Mouse (Mus musculus): ENCODE data around the gene Ntn5.
"Not testable (repeated sequence)": the region's sequence is repeated elsewhere in the genome, so short reads cannot be mapped to it uniquely, and the experiment has no call there.

Ntn5 gene

DNA sequence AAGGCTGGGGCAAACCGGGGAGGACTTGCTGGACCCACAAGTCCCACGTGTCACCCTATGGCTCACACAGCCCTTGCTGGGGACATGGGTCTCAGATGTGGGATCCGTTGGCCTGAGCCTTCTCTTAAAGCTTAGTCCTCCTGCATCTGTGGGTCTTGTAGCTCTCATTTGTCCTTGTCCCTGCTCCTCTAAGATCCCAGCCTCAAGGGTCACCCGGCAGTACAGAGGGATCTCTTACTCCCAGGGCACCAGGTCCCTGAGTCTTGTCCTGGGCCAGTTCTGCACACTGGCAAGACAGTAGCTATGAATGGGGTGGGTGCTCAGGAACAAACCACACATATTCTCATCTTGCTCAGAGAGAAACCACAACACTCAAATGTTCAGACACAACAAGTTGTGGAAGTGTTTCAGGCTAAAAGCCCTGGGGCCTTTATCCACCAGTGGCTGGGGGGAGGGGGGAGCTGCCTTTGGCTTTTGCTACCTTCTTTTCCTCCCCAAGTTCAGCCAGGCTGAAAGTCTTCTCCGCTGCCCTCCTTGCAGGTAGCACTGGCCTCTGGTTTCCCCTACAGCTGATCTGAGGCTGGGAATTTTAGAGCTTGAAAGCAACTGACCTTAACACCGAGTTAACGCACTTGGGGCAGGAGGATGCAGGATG lies at the start of gene Ntn5:
Ntn5 (plus strand) TSS at position 627 of the 655 bp plus-strand sequence.
- DNase-seq (ENCODE audit: low spot score): no peak

DNA sequence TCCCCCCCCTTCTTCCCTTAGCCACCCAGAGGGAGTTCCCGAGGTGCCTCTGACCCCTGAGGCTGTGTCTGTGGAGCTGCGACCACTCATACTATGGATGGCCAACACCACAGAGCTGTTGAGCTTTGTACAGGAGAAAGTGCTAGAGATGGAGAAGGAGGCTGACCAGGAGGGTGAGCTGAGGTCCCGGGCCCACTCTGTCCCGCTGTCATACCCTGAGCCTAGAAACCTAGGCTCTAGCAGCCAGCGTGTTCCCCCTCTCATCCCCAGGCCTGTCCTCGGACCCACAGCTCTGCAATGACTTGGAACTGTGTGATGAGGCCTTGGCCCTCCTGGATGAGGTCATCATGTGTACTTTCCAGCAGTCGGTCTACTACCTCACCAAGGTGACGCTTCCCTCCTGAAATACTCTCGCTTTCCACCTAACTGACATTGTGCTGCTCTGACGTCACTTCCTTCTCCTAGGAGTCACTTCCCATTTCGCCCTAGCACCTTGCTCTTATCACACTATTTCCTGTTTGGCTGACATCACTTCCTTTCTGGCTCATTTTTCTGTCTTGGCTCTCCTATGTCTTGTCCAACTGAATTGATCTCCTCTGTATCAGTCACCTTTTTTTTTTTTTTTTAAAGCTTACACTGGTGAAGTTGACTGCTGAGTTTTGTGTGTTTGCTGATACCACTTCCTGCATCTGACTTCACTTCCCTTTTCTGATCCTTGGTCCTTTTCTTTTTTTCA lies 48.7 kb upstream of the Ntn5 start:
- DNase-seq (ENCODE audit: low spot score): no peak

- DNase-seq (ENCODE audit: low spot score): no peak
These were observed 47.8 kb upstream of the Ntn5 start for GRCm38 (mm10) chr7:45635711-45636688.

DNA sequence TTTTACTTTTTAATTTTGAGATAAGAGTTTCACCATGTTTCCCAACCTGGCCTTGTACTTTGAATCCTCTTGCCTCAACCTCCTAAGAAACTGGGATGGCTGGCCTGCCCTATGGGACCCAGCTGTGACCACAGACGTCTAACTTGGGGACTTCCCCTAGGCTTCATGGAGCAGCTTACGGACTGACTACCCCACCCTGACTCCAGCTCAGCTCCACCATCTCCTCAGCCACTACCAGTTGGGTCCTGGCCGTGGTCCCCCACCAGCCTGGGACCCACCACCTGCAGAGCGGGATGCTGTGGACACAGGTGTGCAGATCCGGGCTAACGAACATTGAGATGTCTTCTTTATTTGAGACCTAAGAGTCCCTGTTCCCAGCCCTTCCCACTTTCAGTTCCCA lies 46.1 kb upstream of the Ntn5 start:
- DNase-seq (ENCODE audit: low spot score): no peak

GRCm38 (mm10) chr7:45638623-45639401 lies 45.0 kb upstream of the Ntn5 start:
- no peak for DNase-seq (ENCODE audit: low spot score)

DNA sequence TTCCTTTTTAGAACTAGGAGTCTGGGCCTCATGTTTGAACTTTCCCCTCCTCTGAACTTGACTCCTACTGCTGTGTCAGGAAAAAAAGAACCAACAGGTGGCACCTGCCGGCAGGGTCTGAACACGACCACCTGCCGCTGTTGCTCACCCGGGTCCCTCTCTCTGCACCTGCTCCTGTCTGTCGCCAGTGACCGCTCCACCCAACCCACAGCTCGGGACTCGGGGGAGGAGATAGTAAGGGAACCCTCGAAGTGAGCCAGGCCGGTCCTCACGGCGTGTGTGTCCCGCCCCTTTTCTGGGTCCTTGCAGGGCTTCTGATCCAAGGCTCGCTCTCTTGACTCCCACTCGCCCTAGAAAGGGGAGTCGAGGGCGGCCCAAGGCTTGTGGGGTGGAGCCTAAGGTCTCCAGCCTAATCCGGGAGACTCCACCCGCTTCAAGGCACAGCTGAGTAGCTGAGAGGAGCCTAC lies 44.2 kb upstream of the Ntn5 start, which contains the start of gene Mamstr:
Mamstr (plus strand) TSS at position 417 of the 467 bp plus-strand sequence.
- DNase-seq (ENCODE audit: low spot score): no peak

DNA sequence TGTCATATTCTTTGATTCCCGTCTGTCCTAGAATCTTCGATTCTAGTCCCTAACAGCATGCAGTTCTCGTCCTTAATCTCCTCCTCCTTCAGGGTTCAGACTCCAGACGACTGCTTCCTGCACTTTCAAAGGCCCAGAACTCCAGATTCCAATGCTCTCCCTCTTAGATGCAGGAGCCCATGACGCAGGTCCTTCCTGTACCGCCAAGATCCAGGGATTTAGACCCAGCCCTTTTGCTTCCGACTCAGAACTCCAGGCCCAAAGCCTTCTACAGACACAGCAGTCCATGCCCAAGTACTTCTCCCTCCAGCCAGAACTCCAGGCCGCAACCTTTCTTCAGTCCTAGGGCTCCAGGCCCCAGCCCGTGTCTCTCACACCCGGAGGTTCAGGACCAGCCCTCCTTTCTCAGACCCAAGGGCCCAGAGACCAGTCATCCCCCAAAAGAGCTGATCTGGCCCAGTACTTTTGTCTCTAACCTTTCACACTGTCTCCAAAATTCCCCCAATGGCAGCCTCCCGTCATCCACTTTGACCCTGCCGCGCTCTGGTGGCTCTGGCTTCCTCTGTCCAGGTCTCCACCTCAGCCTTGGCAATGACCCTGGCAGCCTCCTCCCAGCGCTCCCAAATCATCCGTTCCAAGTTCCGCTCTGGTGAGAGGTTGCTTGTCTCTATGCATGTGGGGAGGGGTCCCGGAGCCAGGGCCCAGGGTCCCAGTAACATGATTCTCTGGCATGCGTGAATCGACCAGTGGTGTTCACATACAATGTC lies 43.4 kb upstream of the Ntn5 start:
- DNase-seq (ENCODE audit: low spot score): no peak

- DNase-seq (ENCODE audit: low spot score): no peak
These were observed 42.3 kb upstream of the Ntn5 start for GRCm38 (mm10) chr7:45641391-45642040.

DNA sequence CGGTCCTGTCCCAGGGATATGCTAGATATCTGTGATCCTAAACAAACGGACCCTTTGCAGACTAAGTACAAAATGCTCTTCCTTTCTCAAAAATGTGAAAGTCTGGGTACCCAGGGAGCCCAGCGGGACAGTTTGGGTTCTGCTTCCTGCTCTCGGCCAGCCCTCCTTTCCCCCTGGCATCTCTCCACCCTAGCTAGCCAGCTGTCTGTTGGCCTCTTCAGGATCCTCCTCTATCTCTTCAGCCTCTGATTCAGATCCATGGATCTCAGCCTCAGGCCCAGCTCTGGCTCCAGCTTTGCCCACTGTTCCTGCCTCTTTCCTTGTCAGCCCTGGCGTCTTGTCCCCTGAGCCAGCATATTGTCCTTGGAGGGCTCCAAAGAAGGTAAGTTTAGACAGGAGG lies 41.7 kb upstream of the Ntn5 start:
- DNase-seq (ENCODE audit: low spot score): no peak

- DNase-seq (ENCODE audit: low spot score): no peak
These were observed 41.1 kb upstream of the Ntn5 start for GRCm38 (mm10) chr7:45642503-45643255.

- DNase-seq (ENCODE audit: low spot score): peak; percentile 23
These were observed 40.2 kb upstream of the Ntn5 start for GRCm38 (mm10) chr7:45643441-45644178.

GRCm38 (mm10) chr7:45644183-45644582 lies 39.6 kb upstream of the Ntn5 start:
- no peak for DNase-seq (ENCODE audit: low spot score)

DNA sequence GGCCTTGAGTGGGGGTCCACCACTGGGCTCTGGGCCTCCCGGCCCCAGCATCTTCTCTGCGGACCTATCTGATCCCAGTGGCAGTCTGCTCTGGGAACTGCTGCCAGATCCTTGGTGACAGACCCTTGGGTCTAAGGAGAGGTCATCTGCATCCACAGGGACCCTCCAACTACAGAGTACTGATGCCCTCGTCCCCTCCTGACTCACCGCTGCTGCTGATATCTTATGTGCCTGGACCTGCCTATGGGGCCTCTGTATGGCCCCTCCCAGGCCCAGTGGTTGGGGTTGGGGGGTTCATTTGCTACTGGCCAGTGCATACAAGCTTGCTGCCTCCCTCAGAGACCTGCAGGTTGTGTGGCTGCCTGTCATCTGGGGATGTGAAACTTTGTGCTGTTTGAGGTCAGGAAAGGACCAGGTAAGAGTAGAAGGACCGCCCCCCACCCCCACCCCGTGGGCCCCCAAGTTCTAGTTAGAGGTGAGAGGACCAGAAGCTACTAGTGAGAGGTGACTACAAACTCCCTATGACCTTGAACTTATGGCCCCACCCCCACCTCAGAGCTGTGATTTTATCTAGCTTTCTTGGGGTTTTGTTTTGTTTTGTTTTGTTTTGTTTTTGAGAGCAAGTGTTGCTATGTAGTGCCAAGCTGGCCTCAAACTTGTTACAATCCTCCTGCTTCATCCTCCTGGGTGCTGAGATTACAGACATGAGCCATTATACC lies 38.8 kb upstream of the Ntn5 start:
- DNase-seq (ENCODE audit: low spot score): no peak

- DNase-seq (ENCODE audit: low spot score): no peak
These were observed 38.2 kb upstream of the Ntn5 start for GRCm38 (mm10) chr7:45645591-45645971.

GRCm38 (mm10) chr7:45646671-45647070 lies 37.2 kb upstream of the Ntn5 start:
- DNase-seq (ENCODE audit: low spot score): no peak

DNA sequence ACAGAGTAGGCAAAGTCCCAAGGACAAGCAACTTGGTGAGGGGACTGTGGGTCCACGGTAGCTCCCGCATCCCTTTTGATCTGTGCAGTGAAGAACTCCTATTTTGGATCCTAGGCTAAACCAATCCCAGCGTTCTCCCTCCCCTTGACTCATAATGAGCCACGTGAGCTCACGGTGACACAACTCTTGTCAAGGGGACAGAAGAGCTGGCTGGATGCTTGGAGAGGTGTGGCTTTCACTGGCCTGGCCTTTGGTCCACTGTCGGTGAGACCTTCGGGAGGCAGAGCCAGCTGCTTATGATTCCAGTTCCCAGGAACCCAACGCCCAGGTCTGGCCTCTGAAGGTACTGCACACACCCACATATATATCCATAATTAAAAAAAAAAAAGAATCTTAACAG lies 34.5 kb upstream of the Ntn5 start:
- DNase-seq (ENCODE audit: low spot score): no peak

DNA sequence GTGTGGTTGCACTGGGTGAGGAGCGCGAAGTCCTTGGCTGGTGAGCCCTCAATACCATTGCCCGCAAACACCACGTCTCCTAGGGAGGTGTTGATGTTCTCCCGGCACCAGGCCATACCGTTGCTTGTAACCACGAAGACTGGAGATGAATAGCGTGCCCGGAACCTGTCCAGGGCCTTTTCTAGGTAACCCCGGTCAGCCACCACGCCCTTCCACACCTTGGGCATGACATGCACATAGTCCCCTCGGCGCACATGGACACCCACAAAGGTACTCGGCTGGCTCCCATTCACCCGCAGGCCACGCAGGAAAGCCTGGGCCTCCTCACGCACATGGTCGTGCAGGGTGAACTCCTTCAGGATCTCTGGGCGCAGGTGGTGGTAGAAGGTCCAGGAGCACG lies 33.3 kb upstream of the Ntn5 start:
- not testable (repeated sequence) for DNase-seq (ENCODE audit: low spot score)

- DNase-seq (ENCODE audit: low spot score): no peak
These were observed 29.3 kb upstream of the Ntn5 start for GRCm38 (mm10) chr7:45654424-45655047.

Measured in spleen, adult 12 weeks (tissue).